Mouse (Mus musculus): ENCODE results near the gene Esrp2. TPM values are rescaled to one million over a fixed set of nuclear protein-coding genes. Genes with fewer than 3 reads are reported as not detected.
A peak's percentile ranks its signal among the peaks of the same experiment; 100 is the strongest.

The Esrp2 gene
- polyA plus RNA-seq, 1 experiment from 2014 or later, result 10.5 TPM

DNA sequence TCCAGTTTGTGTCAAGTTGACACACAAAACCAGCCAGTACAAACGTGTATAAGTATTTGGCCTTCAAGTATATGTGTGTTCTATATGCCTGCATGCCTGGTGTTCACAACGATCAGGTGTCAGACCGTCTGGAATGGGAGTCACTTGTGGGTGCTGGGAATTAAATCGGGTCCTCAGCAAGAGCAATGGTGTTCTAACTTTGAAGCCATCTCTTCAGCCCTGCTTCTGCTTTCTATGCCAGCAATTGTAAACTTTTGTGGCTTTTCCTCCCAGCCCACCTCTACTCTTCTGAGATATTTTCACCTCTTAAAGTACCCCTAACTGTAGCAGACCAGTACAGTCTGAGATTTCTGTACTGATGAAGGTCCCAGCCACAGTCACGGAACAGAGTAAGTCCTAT is 3.4 kb upstream of the Esrp2 start:
- no peaks in the 10 kb centered on the region for H3K9me3 ChIP-seq
- H3K4me1 ChIP-seq, result peaks cover 39% of the 10 kb centered on the region
- H3K27me3 ChIP-seq (replicated peaks; ENCODE audit: low read depth, poor library complexity, severe bottlenecking), result peaks cover 54% of the 10 kb centered on the region
- H3K36me3 ChIP-seq (replicated peaks), result no peaks in the 10 kb centered on the region
- DNase-seq (ENCODE audit: low spot score), result no peak
- H3K4me3 ChIP-seq, result no peak overlapping the region
- no peak overlapping the region for H3K27ac ChIP-seq (replicated peaks)
- 71% methylated on average over 5 of the region's 5 CpGs for WGBS

DNA sequence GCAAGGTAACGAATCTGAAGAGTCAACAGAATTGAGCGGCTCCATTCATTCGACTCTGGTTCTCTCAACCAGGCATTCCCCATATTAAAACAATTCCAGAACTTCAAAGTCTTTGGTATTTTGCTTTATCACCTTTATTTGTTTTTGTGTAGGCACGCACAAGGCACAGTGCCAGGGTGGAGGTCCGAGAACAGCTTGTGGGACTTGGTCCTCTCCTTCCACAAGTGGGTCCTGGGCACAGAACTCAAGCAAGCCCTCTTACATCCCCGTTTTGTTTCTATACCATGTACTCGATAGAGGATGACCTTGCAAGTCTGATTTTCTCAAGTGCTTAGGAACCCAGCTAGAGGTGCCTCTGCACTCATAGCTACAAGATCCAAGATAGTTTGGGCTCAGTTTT is 1.8 kb upstream of the Esrp2 start:
- peaks cover 52% of the 10 kb centered on the region for H3K4me1 ChIP-seq
- H3K9me3 ChIP-seq, result no peaks in the 10 kb centered on the region
- peak overlapping the region; percentile 74; the same call in 1 of the 2 replicates for H3K27ac ChIP-seq (replicated peaks)
- DNase-seq (ENCODE audit: low spot score), result no peak
- peaks cover 3% of the 10 kb centered on the region for H3K36me3 ChIP-seq (replicated peaks)
- peaks cover 70% of the 10 kb centered on the region for H3K27me3 ChIP-seq (replicated peaks; ENCODE audit: low read depth, poor library complexity, severe bottlenecking)
- 13% methylated on average over 7 of the region's 7 CpGs for WGBS
- H3K4me3 ChIP-seq, result peak overlapping the region; percentile 65

DNA sequence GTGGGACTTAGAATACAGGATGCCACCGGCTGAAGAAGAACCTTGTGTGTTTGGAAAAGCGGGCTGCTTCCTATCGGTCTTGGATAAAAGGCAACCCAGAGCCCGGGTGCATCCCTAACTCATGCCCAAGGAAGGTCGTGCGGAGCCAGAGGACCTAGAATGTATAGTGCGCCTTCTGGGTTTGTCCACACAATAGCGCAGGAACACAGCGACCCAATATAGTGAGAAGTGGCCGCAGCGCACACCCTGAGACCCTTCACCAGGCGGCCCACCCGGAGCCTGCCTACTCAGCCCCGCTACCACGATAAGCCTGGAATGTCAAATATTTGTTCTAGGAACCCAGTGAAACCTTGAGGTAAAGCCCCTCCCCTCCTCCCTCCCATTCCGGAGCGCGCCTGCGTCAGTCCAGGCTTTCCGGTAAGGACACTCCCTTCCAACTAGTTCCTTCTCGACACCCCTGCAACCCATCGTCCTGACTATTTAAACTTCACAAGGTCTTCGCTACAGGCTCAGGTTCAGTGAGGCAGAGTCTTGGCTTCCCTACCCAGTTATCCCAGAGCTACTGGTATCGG is 1.2 kb upstream of the Esrp2 start:
- peak overlapping the region; percentile 74 for H3K27ac ChIP-seq (replicated peaks)

DNA sequence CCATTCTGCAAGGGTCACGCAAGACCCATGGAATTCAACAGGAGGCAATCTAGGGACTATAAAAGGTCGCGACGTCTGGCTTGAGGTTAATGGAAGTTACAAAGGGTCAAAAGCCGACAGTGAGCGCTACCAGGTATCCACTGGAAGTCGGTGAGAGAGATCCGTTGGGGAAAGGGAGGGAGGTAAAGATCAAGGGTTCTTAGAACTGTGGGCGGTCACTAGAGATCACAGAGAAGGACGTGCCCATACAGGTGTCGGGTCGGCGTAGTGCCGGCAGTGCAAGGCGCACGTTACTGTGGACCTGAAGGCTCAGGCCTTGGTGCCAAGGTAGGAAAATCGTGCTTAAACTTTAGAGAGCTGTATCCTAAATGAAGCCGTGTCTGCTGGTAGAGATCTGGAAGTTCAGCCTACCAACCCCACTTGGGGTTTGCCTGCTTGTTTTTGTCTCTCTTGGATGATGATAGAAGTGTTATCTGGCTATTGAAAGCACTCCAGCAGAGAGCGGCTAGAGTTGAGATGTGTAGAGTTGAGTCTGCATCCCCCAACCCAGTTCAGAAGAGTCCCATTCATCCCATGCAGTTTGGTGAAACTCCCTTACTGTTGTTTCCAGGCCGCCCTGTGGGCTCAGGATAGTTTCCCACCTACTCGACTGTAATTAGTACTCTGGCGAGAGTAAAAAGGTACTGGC is 588 bp upstream of the Esrp2 start:
- peak overlapping the region; percentile 74; the same call in 1 of the 2 replicates for H3K27ac ChIP-seq (replicated peaks)
- peak; percentile 34 for DNase-seq (ENCODE audit: low spot score)
- H3K36me3 ChIP-seq (replicated peaks), result peaks cover 15% of the 10 kb centered on the region

More for the DNA sequence above, 1.2 kb upstream of the Esrp2 start:
- WGBS, result under 1% methylated on average over 24 of the region's 24 CpGs
- peaks cover 76% of the 10 kb centered on the region for H3K27me3 ChIP-seq (replicated peaks; ENCODE audit: low read depth, poor library complexity, severe bottlenecking)
- no peaks in the 10 kb centered on the region for H3K9me3 ChIP-seq
- peak overlapping the region; percentile 65 for H3K4me3 ChIP-seq
- peaks cover 54% of the 10 kb centered on the region for H3K4me1 ChIP-seq
- DNase-seq (ENCODE audit: low spot score), result peak; percentile 80
- peaks cover 9% of the 10 kb centered on the region for H3K36me3 ChIP-seq (replicated peaks)

DNA sequence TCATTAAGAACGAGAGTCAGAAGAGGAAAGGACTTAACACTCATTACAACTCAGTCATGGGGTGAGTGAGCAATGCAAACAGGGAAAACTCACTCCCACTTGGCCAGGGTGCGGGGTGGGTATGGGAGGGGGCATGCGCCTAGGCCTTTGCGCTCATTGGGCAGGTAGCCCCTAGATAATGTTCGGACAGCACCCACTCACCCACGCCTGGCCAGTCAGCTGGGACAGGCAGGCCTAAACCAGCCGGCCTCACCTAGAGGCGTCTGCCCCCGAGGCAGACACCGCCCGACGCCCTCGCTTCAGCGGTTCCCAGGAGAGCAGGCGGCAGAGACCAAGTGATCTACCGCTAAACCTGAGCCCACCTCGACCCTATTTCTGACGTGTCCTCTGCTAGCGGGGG is 1.1 kb downstream of the Esrp2 start:
- peak overlapping the region; percentile 73; the same call in 1 of the 2 replicates for H3K27ac ChIP-seq (replicated peaks)
- peak; percentile 38 for DNase-seq (ENCODE audit: low spot score)
- peaks cover 84% of the 10 kb centered on the region for H3K27me3 ChIP-seq (replicated peaks; ENCODE audit: low read depth, poor library complexity, severe bottlenecking)
- H3K9me3 ChIP-seq, result no peaks in the 10 kb centered on the region
- H3K4me1 ChIP-seq, result peaks cover 51% of the 10 kb centered on the region
- 7% methylated on average over 19 of the region's 19 CpGs for WGBS
- peak overlapping the region; percentile 65 for H3K4me3 ChIP-seq
- peaks cover 32% of the 10 kb centered on the region for H3K36me3 ChIP-seq (replicated peaks)

More for the DNA sequence above, 588 bp upstream of the Esrp2 start:
- Histone ChIP-seq H3K4me3 (peak overlapping the region; percentile 65), H3K4me1 (peaks cover 54% of the 10 kb centered on the region), H3K27me3 (replicated peaks; ENCODE audit: low read depth, poor library complexity, severe bottlenecking) (peaks cover 83% of the 10 kb centered on the region), H3K9me3 (no peaks in the 10 kb centered on the region)
- WGBS, result 4% methylated on average over 22 of the region's 22 CpGs

DNA sequence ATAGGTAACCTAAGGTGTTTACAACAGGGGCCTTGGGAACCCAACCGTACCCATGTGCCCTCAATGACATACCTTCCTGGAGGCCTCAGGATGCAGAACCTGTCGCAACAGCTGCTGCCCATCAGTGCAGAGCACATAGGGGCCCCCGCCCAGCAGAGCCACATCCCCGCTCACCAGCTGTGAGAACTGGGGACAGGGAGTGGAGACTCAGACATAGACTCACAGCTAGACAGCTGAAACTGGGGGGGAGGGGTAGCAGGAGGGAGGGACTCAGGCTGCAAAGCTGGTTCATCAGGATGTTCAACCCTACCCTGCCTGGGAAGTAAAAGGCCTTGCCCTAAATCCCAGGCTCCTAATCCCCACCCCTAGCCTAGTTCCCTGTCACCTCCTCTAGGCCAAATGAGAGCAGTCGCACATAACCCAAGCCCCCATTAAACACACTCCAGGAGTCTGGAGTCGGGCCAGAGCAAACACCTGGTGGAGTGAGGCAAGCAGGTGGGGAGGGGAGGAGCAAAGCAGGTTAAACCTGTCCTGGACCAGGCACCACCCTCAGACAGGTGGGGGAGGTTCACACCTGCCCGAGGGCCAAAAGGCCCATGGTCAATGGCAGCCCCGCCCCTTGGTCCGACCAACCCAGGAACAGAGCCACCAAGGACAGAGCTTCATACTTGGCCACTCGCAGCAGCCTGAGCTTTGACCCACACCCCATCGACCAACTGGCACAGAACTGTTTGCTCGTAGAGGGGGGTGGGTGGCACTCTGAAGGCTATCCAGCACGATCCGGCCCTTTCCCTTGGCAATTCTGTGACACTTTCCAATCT is 1.8 kb downstream of the Esrp2 start:
- H3K4me1 ChIP-seq, result peaks cover 51% of the 10 kb centered on the region
- H3K36me3 ChIP-seq (replicated peaks), result peaks cover 39% of the 10 kb centered on the region
- DNase-seq (ENCODE audit: low spot score), result peak; percentile 65
- 21% methylated on average over 14 of the region's 14 CpGs for WGBS
- H3K27ac ChIP-seq (replicated peaks), result peak overlapping the region; percentile 48; the same call in 1 of the 2 replicates
- peak overlapping the region; percentile 65 for H3K4me3 ChIP-seq
- H3K27me3 ChIP-seq (replicated peaks; ENCODE audit: low read depth, poor library complexity, severe bottlenecking), result peaks cover 77% of the 10 kb centered on the region
- H3K9me3 ChIP-seq, result no peaks in the 10 kb centered on the region

DNA sequence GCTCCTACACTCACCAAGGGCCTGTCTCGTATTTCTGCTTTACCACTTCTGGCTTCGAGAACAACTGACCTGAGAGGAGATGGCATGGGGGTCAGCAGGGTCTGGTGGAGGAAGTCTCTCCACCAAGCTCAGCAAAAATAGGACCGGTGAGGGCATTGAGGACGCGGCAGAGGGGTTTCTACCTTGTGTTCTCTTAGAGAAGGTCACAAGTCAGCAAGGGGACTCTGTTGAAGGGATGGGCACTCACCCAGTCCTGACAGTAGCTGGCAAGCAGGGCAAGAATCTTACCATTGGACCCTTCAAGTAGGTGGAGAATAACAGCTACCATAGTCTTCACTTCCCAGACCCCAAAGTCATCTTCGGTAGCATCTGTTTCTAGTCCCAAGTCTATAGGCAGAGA is 2.8 kb downstream of the Esrp2 start:
- peaks cover 50% of the 10 kb centered on the region for H3K36me3 ChIP-seq (replicated peaks)
- no peak overlapping the region for H3K27ac ChIP-seq (replicated peaks)
- H3K27me3 ChIP-seq (replicated peaks; ENCODE audit: low read depth, poor library complexity, severe bottlenecking), result peaks cover 67% of the 10 kb centered on the region
- no peak overlapping the region for H3K4me3 ChIP-seq
- peaks cover 51% of the 10 kb centered on the region for H3K4me1 ChIP-seq
- no peak for DNase-seq (ENCODE audit: low spot score)
- WGBS, result 78% methylated on average over 6 of the region's 6 CpGs
- no peaks in the 10 kb centered on the region for H3K9me3 ChIP-seq

DNA sequence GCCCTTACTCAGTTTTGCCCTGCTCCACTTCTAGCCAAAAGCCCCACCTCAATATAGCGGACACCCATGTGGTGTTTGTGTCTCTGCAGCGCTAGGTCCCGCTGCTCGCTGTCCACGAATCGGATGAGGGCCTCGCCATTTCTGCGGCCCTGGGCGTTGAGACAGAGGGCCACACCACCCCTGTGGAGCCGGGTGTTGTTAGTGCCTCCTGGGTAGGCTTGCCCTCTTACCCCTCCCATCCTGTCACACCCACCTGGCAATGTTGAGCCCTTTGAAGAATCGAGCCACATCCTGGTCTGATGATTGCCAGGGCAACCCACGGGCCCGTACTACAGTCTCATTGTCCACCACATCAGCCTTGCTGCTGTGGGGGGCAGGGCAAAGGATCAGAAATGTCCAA is 3.2 kb downstream of the Esrp2 start:
- H3K36me3 ChIP-seq (replicated peaks), result peaks cover 54% of the 10 kb centered on the region
- no peak for DNase-seq (ENCODE audit: low spot score)
- H3K9me3 ChIP-seq, result no peaks in the 10 kb centered on the region
- 72% methylated on average over 13 of the region's 13 CpGs for WGBS
- no peak overlapping the region for H3K27ac ChIP-seq (replicated peaks)
- H3K27me3 ChIP-seq (replicated peaks; ENCODE audit: low read depth, poor library complexity, severe bottlenecking), result peaks cover 63% of the 10 kb centered on the region
- H3K4me3 ChIP-seq, result no peak overlapping the region
- H3K4me1 ChIP-seq, result peaks cover 48% of the 10 kb centered on the region

DNA sequence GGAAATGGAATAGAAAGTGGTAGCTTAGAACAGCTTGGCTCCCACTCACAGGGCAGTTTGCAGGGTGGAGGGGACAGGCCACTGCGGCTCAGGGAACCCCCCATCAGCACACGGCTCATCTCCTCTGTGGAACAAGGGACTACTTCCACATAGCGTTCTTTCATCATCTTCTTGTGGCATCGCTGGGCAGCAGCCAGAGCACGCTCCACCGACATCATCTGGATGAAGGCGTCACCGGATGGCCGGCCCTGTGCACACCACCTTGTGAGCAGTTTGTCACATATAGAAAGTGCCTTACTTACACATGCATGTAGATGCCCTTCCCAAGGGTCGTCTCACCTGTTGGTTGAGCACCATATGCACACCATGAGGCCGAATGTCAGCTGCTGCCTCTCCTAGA is 4.4 kb downstream of the Esrp2 start:
- no peak overlapping the region for H3K4me3 ChIP-seq
- no peak overlapping the region for H3K27ac ChIP-seq (replicated peaks)
- H3K27me3 ChIP-seq (replicated peaks; ENCODE audit: low read depth, poor library complexity, severe bottlenecking), result peaks cover 51% of the 10 kb centered on the region
- H3K9me3 ChIP-seq, result no peaks in the 10 kb centered on the region
- 91% methylated on average over 11 of the region's 11 CpGs for WGBS
- H3K36me3 ChIP-seq (replicated peaks), result peaks cover 64% of the 10 kb centered on the region
- DNase-seq (ENCODE audit: low spot score), result no peak
- H3K4me1 ChIP-seq, result peaks cover 37% of the 10 kb centered on the region

DNA sequence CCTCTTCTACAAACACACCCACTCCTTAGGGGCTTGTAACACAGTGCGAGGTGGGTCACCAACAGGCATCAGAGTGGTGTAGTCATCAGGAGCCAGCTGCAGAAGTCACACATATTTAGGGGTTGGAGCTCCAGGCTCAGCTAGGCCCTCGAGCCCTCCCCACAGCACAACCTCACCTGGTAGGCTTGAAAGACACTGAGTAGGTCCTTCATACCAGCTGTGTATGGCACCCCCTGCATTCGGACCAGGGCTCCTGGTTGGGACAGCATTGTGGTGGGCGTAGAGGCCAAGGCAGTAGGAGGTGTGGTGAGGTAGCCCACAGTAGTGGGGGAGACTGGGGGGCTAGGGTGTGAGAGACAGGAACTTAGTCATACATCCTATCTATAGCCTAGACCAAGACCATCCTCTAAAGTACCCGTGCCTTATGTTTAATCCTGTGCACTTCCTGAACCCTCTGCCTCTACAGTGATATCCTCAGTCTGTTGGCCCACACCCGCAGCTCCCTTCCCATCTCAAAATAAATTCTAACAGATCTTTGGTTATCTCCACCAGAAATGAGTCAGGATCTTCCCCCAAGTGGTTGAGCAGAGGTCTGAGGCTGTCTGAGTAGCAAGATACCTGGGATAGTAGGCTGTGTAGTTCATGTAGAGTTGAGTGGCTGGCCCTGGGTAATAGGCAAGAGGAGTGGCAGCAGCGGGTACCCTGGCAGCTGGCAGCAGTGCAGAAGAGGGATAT is 5.1 kb downstream of the Esrp2 start:
- no peak overlapping the region for H3K27ac ChIP-seq (replicated peaks)
- peaks cover 71% of the 10 kb centered on the region for H3K36me3 ChIP-seq (replicated peaks)
- no peaks in the 10 kb centered on the region for H3K9me3 ChIP-seq
- peaks cover 30% of the 10 kb centered on the region for H3K4me1 ChIP-seq
- no peak for DNase-seq (ENCODE audit: low spot score)
- no peak overlapping the region for H3K4me3 ChIP-seq
- WGBS, result 90% methylated on average over 7 of the region's 7 CpGs
- H3K27me3 ChIP-seq (replicated peaks; ENCODE audit: low read depth, poor library complexity, severe bottlenecking), result peaks cover 44% of the 10 kb centered on the region

DNA sequence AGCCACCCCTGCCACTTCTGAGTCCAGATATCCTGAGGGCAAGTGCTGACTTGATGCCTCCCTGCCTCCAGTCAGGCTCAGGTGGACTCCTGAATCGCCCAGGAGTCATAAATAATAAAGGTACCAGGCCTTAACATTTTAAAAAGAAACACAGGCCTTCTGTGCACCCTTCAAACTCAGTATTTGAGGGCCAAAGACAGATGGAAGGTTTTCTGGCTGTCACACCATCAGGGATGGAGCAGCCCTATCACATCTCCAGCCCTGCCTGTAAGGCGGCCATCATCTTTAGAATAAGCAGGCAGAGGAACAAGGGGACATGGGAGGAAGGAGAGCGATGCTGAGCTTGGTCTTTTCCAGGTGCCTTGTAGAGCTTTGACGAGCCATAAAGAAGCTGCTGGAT is 5.8 kb downstream of the Esrp2 start:
- Histone ChIP-seq H3K27ac (replicated peaks) (no peak overlapping the region), H3K4me3 (no peak overlapping the region), H3K36me3 (replicated peaks) (peaks cover 77% of the 10 kb centered on the region), H3K4me1 (peaks cover 23% of the 10 kb centered on the region), H3K27me3 (replicated peaks; ENCODE audit: low read depth, poor library complexity, severe bottlenecking) (peaks cover 38% of the 10 kb centered on the region), H3K9me3 (no peaks in the 10 kb centered on the region)
- WGBS, result 90% methylated on average over 4 of the region's 4 CpGs
- DNase-seq (ENCODE audit: low spot score), result no peak

DNA sequence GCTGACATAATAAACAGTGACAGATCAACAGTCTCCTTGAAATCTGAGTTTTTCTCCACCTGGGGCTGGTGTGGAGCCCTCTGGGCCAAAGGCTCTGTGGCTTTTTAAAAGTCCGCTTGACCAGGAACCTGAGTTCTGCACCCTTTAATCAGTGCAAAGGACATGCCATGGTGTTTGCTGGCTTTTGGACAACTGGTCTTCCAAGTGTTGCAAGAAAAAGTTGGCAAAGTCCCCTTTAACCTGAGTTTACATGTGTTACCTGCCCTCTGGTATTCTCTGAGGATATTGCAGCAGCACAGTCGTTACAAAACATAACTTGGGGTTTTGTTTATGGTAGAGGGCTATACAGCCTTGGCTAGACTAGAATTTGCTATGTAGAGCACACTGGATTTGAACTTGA is 6.3 kb downstream of the Esrp2 start:
- peaks cover 33% of the 10 kb centered on the region for H3K27me3 ChIP-seq (replicated peaks; ENCODE audit: low read depth, poor library complexity, severe bottlenecking)
- H3K27ac ChIP-seq (replicated peaks), result no peak overlapping the region
- no peak for DNase-seq (ENCODE audit: low spot score)
- H3K4me3 ChIP-seq, result no peak overlapping the region
- WGBS, result 87% methylated on average over 2 of the region's 2 CpGs
- H3K36me3 ChIP-seq (replicated peaks), result peaks cover 79% of the 10 kb centered on the region
- H3K9me3 ChIP-seq, result no peaks in the 10 kb centered on the region
- H3K4me1 ChIP-seq, result peaks cover 18% of the 10 kb centered on the region

Data from embryonic facial prominence, embryonic 10.5 days (tissue).